Mouse (Mus musculus) G1E (cell line): Measurements from ENCODE around the gene Plagl2.

Source experiments
- CTCF ChIP-seq: IDR thresholded peaks from 2 replicates; pipeline ENCODE4 v1.5.1; 2012; ENCODE audit warnings: low read depth, low read length, inconsistent platforms, mixed read lengths
- GATA1 ChIP-seq: IDR thresholded peaks from 2 replicates; pipeline ENCODE4 v1.6.1; 2012; ENCODE audit warnings: borderline replicate concordance, low read length, inconsistent platforms, mixed read lengths
- POLR2AphosphoS5 ChIP-seq: IDR thresholded peaks from 2 replicates; pipeline ENCODE4 v1.6.1; 2012; ENCODE audit warnings: low read depth, low read length, inconsistent platforms; ENCODE audit not compliant: insufficient replicate concordance
- TAL1 ChIP-seq: conservative IDR thresholded peaks from 2 replicates; pipeline ENCODE4 v1.6.1; 2012; ENCODE audit warnings: low read depth, low read length, inconsistent platforms, mixed read lengths

- TF ChIP-seq CTCF: no peak
- TF ChIP-seq GATA1: no peak
- TF ChIP-seq TAL1: no peak
- no peak for TF ChIP-seq POLR2AphosphoS5
Measured at GRCm38 (mm10) chr2:153256604-153257003, 15.4 kb upstream of the Plagl2 start.
